ENCODE assay signal across 21 mouse cellular contexts in the genomic region with DNA sequence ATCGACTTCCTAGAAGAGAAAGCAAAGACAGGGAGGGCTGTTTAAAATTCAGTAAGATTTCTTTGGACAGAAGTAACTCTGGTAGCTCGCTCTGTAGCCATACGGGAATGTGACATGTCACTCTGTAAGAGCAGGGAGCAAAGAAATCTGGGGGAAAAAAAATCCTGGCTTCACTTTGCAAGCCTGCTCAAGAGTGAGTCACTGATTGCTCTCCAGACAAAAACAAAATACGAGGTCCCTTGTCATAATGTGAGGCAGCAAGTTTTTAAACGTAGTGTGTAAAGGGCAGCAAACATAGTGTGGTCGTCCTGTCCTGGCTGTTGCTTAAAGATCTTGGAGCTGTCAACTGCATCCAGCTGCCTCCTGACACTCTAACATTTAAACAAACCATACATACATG.
"Had no signal": no experiment of that assay in that cellular context is flagged by ENCODE, and none has a peak within 500 bp of the region (broad histone marks: within the 10 kb centered on the region; RNA-seq: fewer than 3 reads in every experiment).

No protein-coding gene starts in this region.

- H3K9me3 ChIP-seq: limb, embryonic 12.5 days; limb, embryonic 15.5 days; liver, embryonic 15.5 days; midbrain, embryonic 12.5 days; midbrain, embryonic 15.5 days; neural tube, embryonic 12.5 days; neural tube, embryonic 15.5 days had no signal

- H3K4me3 ChIP-seq: limb, embryonic 12.5 days; limb, embryonic 15.5 days; liver, embryonic 15.5 days; midbrain, embryonic 12.5 days; midbrain, embryonic 15.5 days; neural tube, embryonic 12.5 days; neural tube, embryonic 15.5 days had no signal

- H3K9ac ChIP-seq: limb, embryonic 12.5 days; limb, embryonic 15.5 days; liver, embryonic 15.5 days; midbrain, embryonic 12.5 days; midbrain, embryonic 15.5 days; neural tube, embryonic 12.5 days; neural tube, embryonic 15.5 days had no signal

- ATAC-seq: midbrain, embryonic 15.5 days had no signal

- H3K4me1 ChIP-seq: limb, embryonic 15.5 days; liver, embryonic 15.5 days; midbrain, embryonic 15.5 days; neural tube, embryonic 12.5 days; neural tube, embryonic 15.5 days had no signal

- H3K27ac ChIP-seq: limb, embryonic 12.5 days; limb, embryonic 15.5 days; liver, embryonic 15.5 days; midbrain, embryonic 12.5 days; midbrain, embryonic 15.5 days; neural tube, embryonic 12.5 days; neural tube, embryonic 15.5 days; stomach, postnatal 0 days had no signal

- H3K36me3 ChIP-seq: liver, embryonic 15.5 days; midbrain, embryonic 12.5 days; midbrain, embryonic 15.5 days; neural tube, embryonic 12.5 days; neural tube, embryonic 15.5 days had no signal

- H3K27me3 ChIP-seq: limb, embryonic 12.5 days; limb, embryonic 15.5 days; liver, embryonic 15.5 days; midbrain, embryonic 12.5 days; midbrain, embryonic 15.5 days; neural tube, embryonic 12.5 days; neural tube, embryonic 15.5 days had no signal

- DNase-seq: kidney, adult 2 months; kidney, postnatal 10 days; kidney, postnatal 4 days; left cerebral cortex, postnatal 4 days; lung, adult 2 months; lung, postnatal 10 days; lung, postnatal 4 days; right cerebral cortex, adult 18-20 months; right cerebral cortex, postnatal 14 days; right cerebral cortex, postnatal 4 days; thymus, adult 2 months; thymus, postnatal 25 days had no signal

- H3K4me2 ChIP-seq: limb, embryonic 12.5 days; limb, embryonic 15.5 days; liver, embryonic 11.5 days; liver, embryonic 15.5 days; midbrain, embryonic 12.5 days; midbrain, embryonic 15.5 days; neural tube, embryonic 12.5 days; neural tube, embryonic 15.5 days had no signal
